Mouse (Mus musculus) T-helper 2 cell (primary cell): ENCODE measurements at regions not wholly inside any gene's neighbourhood (a gene's known extent, or its start where the extent isn't known, plus 50 kb on each side); places are given as distances from the start of the nearest gene placed in this dataset.

Source experiments
- in situ Hi-C: fragments of 300-600 bp; cut with MboI, MseI; formaldehyde crosslinking; loops from one replicate; pipeline ENCODE4 v1.15.1; 2025; ENCODE audit warnings: high pct_unique_total_duplicates

DNA sequence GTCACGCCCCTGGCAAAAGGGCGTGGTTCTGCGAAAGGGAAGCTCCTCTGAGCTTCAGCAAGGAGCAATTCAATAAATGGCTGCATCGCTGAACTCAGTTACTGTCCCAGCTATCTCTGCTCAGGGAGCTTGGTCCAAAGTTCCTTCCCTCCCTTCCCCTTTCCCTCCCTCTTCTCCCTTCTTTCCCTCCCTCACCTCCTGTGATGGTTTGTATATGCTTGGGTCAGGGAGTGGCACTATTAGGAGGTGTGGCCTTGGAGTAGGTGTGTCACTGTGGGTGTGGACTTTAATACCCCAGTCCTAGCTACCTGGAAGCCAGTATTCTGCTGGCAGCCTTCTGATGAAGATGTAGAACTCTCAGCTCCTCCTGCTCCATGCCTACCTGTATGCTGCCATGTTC lies 120.5 kb downstream of the Erv3 start:
- in situ Hi-C loops, result no loop called here

DNA sequence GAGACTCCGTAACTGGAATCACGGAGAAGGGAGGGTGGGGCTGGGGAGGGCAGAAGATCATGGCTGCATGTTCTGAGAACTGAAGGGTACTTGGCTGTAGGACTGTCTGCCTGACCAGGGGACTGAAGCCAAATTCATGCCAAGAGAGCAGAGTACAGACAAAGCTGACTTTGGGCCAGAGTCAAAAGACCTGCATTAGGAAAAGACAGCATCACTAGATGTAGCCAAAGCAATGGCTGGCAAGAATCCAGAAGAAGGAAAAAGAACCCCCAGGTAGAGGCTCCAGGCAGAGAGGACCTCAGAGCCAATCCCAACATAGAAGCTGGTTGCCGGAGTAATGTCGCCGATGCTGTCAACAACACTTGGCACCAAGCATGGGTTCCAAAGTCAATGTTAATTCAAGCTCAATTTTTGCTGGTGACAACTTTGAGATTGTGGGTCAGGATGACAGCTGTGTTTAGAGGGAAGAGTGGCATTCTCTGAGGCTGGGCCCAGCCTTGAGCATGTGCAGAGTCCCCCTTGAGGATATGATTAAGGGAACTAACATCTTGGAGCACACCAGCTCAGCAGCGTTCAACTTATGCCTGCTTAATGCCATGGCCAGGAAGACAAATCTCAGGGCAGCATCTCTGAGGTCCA lies 124.7 kb downstream of the Erv3 start:
- in situ Hi-C loops, result no loop called here

DNA sequence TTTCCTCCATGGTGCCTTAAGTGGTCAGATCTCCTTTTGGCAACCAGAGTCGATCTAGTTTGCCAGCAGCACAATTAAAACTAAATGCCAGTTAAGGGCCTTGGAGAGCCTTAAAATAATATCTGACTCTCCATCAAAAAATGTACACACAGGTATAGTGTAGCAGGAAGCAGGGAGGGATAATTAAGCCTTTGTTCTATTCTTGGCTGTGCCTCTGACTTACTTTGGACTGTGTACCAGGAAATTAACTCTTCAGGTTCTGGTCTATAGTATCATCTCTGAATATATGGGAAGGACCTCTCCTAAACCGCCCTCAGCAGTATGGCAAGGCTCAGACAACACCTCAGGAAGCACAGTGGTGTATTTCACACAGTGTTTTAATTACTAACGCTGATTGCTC lies 133.0 kb downstream of the Erv3 start:
- in situ Hi-C loops, result no loop called here

DNA sequence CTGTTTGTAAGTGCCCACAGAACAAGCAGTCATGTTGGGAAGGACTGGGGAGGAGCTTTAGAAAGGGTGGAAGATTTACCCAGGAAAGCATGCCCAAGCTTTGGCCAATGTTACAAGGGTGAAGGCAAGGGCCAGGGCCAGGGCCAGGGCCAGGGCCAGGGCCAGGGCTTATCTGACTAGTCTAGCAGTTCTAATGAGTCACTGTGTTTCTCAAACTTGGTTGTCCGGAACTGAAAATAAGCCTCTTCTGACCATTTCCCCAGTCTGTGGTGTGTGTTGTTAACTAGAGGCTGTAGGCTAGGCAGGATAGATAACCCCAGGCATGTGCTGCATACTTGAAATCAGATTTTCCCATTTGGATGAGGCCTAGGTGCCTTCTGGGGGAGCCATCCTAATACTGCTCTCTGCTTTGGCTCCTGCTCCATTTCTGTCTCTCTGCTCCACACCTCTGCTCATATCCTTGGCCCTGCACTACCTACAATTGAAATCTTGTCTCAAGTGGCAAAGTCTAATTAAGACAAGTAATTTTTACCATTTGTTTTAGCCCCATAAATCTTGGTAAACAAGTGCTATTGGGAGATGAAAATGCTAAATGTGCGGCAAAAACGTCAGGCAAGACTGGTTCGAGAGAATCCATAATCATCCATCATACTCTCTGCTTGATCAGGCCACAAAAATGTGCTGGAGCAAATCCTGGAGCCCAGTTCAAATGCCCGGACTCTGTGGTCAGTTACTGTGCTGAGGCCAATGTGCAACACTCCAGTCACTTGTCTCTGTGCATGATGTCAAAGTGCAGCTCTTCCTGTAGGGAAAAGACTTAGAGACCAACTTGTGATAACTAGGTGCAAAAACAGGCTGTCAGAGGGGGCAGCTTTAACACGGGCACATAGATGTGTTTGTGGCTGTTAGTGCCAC lies 137.7 kb downstream of the Erv3 start:
- in situ Hi-C loops, result loop anchor here (25.0 kb wide), 1 partner anchor 1985 kb away; no protein-coding TSS in a partner anchor

DNA sequence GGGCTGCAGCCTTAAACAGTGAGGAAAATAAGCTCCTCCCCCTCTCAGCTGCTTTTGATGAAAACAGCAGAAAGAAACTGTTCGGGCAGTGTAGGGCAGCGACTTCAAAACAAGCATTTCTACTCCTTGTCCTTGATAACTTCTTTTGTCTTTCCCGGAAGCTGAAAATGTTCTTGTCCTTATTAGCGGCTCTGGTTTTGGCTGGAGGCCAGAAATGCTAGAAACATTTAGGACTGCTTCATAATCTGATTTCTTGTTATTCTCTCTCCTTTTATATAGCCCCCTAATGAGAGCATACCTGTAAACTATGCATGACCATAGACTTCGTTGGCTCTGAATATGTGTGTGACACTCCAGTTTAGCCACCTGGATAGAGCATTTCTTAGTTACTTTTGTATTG lies 142.0 kb downstream of the Erv3 start:
- in situ Hi-C loops, result loop anchor here (25.0 kb wide), 1 partner anchor 1980 kb away; no protein-coding TSS in a partner anchor

DNA sequence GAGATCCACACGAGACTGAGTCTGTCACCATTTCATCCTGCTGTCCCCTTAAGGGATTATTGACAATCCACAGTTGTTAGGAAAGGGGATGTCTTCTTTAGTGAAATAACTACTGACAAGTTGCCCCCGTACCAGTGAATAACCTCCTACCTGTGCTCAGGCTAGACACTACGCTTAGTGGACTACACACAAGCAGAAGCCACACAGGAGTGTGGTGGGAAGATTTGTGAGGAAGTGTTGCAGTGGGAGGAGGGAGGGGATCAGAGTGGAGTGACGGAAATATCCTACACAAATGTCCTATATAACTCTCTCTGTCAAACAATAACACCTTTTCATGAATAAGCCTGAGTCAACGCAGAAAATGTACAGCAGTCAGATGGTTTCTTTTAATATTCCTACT lies 142.7 kb downstream of the Erv3 start:
- in situ Hi-C loops, result loop anchor here (25.0 kb wide), 1 partner anchor 1980 kb away; no protein-coding TSS in a partner anchor

DNA sequence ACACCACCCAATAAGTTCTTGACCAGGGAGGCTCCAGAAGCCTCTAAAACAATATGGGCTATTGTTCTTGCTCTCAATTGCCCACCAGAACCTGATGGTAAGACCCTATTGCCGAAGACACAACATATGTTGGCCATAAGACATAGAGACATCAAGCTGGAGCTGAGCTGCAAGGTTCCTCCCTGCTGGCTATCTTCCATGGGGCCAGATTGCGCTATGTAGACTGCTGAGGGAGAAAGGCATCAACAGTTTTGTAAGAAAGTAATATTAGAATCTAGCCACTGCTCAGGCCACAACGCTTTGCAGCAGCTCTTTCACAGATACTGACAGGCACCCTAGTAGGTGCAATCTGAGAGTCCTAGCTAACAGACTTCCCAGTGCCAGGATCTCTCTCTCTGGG lies 144.2 kb downstream of the Erv3 start:
- in situ Hi-C loops, result loop anchor here (25.0 kb wide), 1 partner anchor 1978 kb away; no protein-coding TSS in a partner anchor

DNA sequence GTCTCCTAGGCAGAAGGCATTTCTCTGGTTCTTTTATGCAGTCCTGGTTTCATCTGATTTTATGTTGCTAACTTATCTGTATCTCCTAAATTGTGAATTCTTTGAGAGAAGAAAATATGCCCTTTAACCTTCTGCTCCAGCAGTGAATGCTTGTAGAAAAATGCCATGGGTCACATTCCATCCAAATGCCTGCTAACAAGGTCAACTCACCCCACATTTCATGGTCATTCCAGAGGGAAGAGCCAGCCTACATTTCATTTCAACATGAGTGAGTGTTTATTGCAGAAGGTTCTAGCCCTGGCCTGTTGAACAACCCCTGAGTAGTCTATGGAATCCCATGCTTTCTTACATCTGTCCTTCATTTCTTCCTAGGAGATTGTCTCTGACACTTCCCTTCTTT lies 147.7 kb downstream of the Erv3 start:
- in situ Hi-C loops, result loop anchor here (25.0 kb wide), 1 partner anchor 1975 kb away; no protein-coding TSS in a partner anchor

DNA sequence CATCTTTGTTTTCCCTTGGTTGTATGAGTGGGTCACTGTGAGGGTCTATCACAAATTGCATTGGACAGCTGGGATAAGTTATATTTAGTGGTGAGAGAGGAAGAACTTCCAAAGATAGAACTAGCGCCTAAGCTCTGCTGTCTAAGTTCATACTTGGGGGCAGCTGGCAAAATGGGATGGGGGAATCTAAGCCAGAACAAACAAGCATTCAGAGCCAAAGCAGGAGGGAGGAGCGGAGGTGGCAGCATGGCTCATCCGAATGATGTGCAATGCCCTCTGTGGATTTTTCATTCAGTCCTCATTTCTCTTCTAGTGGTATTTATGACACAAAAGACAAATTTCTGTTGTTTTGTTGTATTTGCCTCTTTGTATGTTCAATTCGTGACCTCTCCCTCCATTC lies 144.5 kb upstream of the Adra1d start:
- in situ Hi-C loops, result loop anchor here (25.0 kb wide), 1 partner anchor 1969 kb away; no protein-coding TSS in a partner anchor

DNA sequence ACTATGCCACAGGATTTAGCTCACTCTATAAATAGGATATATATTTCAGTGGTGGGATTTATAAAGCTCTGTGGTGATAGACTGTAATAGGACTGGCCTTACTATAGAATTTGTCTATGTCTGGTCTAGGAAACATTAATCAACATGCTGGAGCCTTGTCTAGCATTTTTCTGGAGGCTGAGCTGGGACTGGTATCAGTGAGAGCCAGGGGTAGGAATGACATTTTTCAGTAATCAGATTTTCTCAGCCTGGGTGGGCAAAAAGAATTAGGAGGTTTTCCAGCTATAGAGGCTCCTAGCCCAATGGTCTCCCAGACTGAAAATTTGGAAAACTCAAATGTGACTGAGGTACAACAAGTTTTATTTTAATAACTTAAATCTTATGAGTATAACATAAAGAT lies 142.3 kb upstream of the Adra1d start:
- in situ Hi-C loops, result loop anchor here (25.0 kb wide), 1 partner anchor 1967 kb away; no protein-coding TSS in a partner anchor

DNA sequence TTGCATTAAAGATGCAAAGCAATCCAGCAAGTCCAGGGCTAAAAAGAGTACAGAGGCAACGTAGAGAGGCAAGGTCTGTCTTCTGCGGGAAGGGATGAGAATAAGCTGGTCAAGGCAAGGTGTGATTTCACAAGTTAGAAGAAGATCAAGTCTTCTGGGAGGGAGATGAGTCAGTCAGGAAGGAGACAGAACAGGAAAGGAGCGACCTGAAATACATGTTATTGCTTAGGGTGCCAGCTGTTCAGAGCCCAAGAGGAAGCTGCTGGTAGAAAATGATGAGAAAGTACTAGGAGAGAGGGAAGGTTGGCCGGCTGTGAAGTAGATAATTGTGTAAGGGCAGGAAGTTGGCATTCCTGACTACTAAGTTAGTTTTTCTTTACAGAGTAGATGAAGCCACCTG lies 140.1 kb upstream of the Adra1d start:
- in situ Hi-C loops, result loop anchor here (25.0 kb wide), 1 partner anchor 1965 kb away; no protein-coding TSS in a partner anchor

DNA sequence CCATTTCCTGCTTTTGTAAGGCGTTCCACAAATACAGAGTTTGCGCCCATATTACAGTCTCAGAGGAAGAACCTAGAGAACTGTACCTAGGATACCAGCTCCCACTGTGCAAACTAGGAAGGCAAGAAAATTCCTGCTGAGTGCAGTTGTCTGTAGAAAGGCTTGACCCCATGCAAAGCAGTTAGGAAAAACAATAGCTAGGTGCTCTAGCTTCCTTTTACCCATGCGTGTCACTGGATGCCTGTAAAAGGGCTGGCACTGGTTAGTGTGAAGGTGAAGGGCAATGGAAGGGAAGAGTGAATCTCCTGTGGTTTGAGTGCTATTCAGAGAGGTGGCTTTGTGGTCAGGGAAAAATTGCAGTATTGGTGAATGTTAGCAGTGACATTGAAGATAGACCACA lies 137.7 kb upstream of the Adra1d start:
- in situ Hi-C loops, result loop anchor here (25.0 kb wide), 1 partner anchor 1962 kb away; no protein-coding TSS in a partner anchor

DNA sequence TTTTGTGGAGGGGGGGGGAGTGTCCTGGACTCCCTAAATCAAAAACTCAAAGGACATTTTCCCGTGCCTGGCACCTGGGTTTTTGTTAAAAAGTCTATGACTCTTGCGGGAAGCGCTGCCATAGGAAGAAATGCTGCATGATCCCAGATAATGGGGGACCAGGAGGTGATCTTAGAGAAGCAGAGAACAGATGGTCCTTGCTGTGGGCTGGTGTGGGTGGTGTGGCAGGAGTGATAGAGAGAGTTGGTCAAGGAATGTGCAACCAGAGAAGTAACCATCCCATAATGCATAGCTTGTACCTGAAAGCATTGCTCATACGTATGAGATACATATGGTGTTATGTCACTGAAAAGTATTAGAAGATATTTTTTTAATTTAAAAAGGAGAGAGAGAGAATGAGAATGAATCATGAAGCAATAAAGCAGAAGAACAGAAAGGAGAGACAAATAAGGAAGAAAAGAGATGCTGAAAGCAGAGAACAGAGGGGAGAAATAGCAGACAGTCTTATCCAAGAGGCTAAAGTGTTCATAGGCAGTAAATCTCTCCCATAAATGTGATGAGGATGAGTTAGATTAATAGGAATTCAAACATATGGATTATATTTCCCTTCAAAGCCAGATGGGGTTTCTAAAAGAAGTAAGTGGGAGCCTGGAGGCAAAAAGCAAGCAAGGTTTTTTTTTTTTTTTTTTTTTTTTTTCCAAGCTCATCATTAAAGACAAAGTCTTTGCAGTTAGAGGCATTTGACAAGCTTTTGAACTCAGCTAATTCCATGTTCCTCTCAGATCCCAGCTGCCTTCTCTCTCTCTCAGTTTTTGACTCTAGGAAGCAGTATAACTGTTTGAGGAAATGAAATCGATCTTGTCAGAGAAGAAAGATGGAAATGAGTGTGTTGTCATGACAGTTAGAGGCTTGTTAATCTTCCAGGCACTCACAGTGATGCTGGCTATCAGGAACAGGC lies 136.2 kb upstream of the Adra1d start:
- in situ Hi-C loops, result no loop called here

DNA sequence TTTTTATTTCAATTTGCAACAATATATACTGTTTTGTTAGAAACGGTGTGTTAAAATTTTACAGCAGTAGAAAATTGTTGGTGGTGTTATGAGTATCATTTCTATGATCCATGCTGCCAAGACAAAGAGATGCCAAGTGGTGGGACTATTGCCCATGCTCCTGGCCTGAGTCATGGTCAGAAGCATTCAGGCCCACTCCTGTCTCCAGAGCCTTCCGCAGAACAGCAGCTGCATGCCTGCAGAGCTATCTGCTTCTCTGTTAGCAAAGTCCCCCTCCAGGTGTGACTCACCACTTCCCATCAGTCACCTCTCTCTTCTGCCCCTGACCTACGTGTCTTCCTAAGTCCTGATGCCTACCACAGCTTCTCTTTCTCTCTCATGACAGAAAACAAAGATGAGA lies 134.2 kb upstream of the Adra1d start:
- in situ Hi-C loops, result no loop called here

DNA sequence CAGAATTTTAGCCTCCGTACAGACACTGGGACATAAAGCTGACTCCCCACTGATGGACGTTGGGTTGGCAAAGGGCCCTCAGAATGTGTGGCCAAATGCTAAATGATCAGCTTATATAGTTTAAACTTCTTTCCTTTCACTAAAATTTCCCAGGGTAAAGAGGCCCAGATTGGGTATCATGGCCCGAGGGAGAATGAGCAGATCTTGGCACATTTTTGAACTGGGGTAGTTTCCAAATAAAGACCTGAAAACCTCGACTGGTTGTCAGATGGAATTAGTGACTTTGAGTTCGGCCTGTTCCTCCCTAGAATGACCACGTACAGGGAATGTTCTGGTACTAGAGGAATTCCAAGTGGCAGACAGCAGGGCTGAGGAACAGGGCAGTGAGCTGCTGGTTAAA lies 127.9 kb upstream of the Adra1d start:
- in situ Hi-C loops, result no loop called here

DNA sequence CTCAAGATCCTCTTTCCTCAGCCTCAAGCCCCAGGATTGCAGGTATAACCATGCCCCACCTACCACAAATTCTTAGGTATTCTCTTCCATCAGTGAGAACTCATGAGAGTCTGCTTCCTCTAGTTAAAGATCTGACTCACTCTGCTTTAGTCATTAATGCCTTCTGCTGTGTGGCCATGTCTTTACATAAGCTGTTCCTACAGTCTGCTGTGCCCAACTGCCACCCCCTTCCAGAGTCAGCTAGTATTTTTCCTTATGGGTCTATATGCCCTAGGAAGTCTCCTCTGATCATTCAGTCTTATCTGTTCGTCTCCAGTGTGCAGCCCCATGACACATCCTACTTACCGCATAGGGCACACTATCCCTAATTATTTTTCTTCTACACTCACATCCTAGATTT lies 126.2 kb upstream of the Adra1d start:
- in situ Hi-C loops, result no loop called here

DNA sequence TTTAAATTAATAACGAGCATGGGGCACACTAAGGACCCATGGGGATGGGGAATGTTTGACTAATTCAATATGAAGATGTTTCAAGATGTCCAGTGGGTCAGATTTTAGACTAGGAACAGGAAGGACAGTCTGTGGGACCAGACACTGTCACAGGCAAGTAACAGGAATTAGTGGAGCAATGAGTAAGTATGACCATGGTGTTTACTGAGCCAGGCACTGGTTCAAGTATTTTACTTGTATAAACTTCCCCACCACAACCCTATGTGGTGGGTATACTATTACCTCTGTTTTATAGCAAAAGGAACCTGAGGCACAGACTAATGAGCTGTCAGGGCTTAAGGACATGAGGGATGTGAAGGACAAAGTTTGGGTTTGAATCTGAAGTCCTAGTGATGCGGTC lies 125.4 kb upstream of the Adra1d start:
- in situ Hi-C loops, result no loop called here

DNA sequence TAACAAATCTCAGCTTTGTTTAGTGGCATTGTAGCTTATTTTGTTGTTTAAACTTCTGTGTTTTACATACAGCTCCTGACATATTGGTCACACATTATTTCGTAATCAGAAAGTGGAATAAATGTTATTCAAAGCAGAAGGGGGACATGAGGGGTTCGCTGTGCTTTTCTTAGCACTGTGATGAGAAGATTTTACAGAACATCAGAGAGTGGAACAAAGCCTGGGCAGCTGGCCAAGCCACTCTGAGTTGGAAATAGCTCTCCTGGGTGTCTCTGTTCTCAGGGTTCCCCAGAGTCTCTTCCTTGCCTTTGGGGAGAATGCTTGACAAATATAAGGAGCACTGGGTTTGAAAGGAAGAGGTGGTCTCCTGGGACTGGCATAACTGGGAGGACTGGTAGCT lies 124.7 kb upstream of the Adra1d start:
- in situ Hi-C loops, result no loop called here

DNA sequence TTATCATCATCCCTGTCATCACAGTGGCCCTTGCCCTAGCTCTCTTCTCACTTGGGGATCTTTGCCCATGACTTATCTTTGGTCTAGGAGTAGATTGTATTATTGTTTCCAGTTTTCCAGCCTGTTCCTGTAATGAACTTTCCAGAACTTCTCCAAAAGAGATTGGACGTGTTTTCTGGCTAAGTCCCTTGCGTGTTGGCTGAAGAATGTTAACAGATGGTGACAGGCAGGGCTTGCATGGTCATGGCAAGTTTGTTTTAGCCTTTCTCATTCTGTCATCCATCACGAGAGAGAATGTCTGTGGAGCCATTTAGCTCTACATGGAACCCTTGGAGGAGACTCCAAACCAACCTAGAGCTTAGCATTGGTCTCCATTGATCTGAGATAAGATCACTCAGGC lies 123.2 kb upstream of the Adra1d start:
- in situ Hi-C loops, result no loop called here

DNA sequence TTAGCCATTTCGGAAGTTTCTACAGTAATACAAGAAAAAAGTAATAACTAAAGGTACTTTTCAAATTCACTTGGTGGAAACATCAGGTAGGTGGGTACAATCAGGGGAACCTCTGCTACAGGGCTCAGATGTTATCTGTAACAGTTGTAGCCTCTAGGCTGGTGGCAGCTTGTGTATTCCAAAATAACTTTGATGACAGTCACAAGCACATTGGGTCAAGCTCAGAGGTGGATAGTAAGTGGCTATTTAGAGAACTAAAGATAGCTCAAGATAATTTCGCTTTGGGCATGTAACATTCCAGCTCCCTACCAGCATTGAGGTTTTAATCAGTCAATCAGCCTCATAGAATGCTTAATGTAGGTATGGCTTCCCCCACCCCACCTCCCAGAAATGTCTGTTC lies 121.7 kb upstream of the Adra1d start:
- in situ Hi-C loops, result no loop called here

DNA sequence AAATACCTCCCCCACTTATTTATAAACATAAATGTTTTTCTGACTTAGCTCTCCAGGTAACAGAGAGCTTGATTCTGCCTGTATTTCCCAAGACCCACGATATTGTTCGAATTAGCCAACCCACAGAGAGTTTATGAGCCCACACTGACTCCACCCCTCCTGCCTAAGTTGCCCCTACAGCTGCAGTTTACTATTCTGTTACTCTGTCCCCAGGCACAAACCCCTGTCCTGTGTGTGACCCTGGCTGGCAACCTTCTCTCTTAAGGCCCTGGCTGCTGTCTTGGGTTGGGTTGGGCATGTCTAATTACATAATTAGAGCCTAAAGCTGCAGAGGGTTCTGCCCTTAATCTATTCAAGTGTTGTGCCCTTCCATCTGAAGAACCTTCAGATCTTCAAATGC lies 116.4 kb upstream of the Adra1d start:
- in situ Hi-C loops, result no loop called here
